Mouse (Mus musculus) megakaryocyte, embryonic 14.5 days (primary cell): ENCODE data around the gene Tmem178b.

Experiments used
- FLI1 ChIP-seq: IDR thresholded peaks from 2 replicates; pipeline ENCODE4 v1.6.1; 2012; ENCODE audit warnings: low read length, inconsistent platforms, mixed read lengths
- GATA1 ChIP-seq: IDR thresholded peaks from 3 replicates; pipeline ENCODE4 v1.6.1; 2012; ENCODE audit warnings: mixed read lengths, low read length, inconsistent platforms, borderline replicate concordance

DNA sequence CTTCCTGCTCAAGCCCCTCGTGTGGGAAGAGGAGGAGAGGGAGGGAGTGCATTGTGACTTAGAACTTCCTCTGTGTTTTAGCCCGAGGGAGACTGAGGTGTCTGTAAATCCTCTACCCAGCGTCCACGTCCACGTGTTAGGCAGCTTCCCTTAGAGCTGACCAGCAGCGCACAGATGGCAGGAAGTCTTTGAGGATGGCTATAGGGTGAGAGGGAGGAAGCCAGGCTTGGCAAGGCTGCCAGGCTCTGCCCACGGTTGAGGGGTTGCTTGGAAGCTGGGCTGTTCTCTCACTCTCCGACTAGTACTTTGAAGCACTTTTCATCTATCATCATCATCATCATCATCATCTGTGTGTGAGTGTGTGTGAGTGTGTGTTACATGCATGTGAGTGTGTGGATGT, 41.9 kb downstream of the Tmem178b start:
- TF ChIP-seq FLI1 = no peak
- no peak for TF ChIP-seq GATA1
